Mouse (Mus musculus) lung, embryonic 16.5 days (tissue): ENCODE results near the gene Uncx. TPM values are rescaled to one million over a fixed set of nuclear protein-coding genes. Genes with fewer than 3 reads are reported as not detected.

Experiments
- ATAC-seq: fragments of 200-750 bp; cut with Nextera tagmentation; 2 replicates; pipeline ENCODE4 v1.8.0; 2017; ENCODE audit warnings: low read depth, mild to moderate bottlenecking, moderate library complexity
- H3K27ac ChIP-seq: fragments of 300-500 bp; sonication (generic); 2 replicates; pipeline ENCODE4 v1.5.1; 2014; ENCODE audit warnings: mild to moderate bottlenecking, control low read depth, low read length
- H3K27me3 ChIP-seq: fragments of 300-500 bp; sonication (generic); 2 replicates; pipeline ENCODE4 v1.6.1; 2014; ENCODE audit warnings: low read depth, low read length, mixed read lengths; ENCODE audit not compliant: control insufficient read depth, insufficient read depth
- H3K36me3 ChIP-seq: fragments of 300-500 bp; sonication (generic); 2 replicates; pipeline ENCODE4 v1.6.1; 2014; ENCODE audit warnings: low read length; ENCODE audit not compliant: control insufficient read depth, insufficient read depth
- H3K4me1 ChIP-seq: fragments of 300-500 bp; sonication (generic); replicated peaks from 2 replicates; pipeline ENCODE4 v1.6.1; 2014; ENCODE audit warnings: low read length, mixed read lengths; ENCODE audit not compliant: control insufficient read depth, insufficient read depth
- H3K4me2 ChIP-seq: fragments of 300-500 bp; sonication (generic); 2 replicates; pipeline ENCODE4 v1.6.1; 2014; ENCODE audit warnings: low read depth, low read length, control low read depth
- H3K4me3 ChIP-seq: fragments of 300-500 bp; sonication (generic); 2 replicates; pipeline ENCODE4 v1.5.1; 2014; ENCODE audit warnings: mild to moderate bottlenecking, low read length, control low read depth
- H3K9ac ChIP-seq: fragments of 300-500 bp; sonication (generic); 2 replicates; pipeline ENCODE4 v1.6.1; 2014; ENCODE audit warnings: low read length, control low read depth
- H3K9me3 ChIP-seq: fragments of 300-500 bp; sonication (generic); 2 replicates; pipeline ENCODE4 v1.6.1; 2016; ENCODE audit warnings: low read length; ENCODE audit not compliant: control insufficient read depth
- WGBS: fragments of 180-500 bp; shearing (Covaris S2); extraction: QIAGEN DNeasy Blood & Tissue Kit; methylation state at CpG from one replicate; pipeline ENCODE4 v1.1.7; 2014; 5-methylcytosine and 5-hydroxymethylcytosine counted together
- polyA plus RNA-seq: library from polyadenylated mRNA; unstranded; fragments of >200 nt; fragmentation: Nextera tagmentation; extraction: Ambion mirVana; gene quantifications from 2 replicates; pipeline ENCODE4 v1.2.1, GENCODE M21; 2015

The Uncx gene
- polyA plus RNA-seq, 1 experiment from 2014 or later: not detected

DNA sequence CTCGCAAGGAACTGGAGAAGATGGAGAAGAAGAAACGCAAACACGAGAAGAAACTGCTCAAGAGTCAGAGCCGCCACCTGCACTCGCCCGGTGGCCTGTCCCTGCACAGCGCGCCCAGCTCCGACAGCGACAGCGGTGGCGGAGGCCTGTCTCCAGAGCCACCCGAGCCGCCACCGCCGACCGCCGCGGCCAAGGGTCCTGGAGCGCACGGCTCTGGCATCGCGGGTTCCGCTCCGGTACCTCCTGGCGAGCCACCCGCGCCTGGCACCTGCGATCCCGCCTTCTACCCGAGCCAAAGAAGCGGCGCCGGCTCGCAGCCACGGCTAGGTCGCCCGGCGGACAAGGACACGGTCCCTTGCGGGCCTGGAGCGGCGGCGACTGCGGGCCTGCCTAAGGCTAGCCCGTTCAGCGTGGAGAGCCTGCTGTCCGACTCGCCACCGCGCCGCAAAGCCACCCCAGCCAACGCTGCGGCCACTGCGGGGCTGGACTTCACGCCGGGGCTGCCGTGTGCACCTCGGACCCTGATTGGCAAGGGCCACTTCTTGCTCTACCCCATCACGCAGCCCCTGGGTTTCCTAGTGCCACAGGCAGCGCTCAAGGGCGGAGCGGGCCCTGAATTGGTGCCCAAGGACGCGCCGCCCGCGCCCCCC, 3.6 kb downstream of the Uncx start:
- Histone ChIP-seq H3K4me1 (peaks cover 4% of the 10 kb centered on the region; the same call in 1 of the 2 replicates), H3K9ac (no peak overlapping the region), H3K36me3 (no peaks in the 10 kb centered on the region), H3K9me3 (no peaks in the 10 kb centered on the region), H3K27ac (no peak overlapping the region), H3K4me3 (no peak overlapping the region), H3K4me2 (no peak overlapping the region), H3K27me3 (peaks cover 95% of the 10 kb centered on the region)
- ATAC-seq: 0 out of 2 replicates have a peak, but pooled peaks have one; percentile 19
- WGBS: under 1% methylated on average over 43 of the region's 68 CpGs

DNA sequence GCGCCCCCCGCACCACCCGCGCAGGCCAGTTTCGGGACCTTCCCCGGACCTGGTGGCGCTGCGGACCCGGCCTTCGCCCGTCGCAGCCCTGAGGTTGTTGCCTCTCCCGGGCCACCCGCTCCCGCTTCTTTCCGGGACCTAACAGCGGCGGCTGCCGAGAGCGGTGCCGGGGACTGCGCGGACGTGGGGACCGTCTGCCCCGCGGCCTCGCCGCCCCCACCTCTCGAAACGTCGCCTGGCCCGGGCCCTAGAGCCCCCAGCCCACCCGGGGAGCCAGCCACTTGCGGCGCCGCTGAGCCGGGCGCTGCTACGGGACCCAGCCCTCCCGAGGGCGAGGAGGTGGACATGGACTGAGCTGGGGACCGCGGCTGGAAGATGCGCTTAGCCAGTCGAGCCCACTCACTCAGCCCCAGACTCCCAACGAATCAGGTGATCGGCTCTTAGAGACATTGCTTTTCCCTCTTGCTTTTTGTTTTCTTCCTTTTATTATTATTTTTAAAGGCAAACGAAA, 4.2 kb downstream of the Uncx start:
- Histone ChIP-seq H3K9ac (no peak overlapping the region), H3K27ac (no peak overlapping the region), H3K27me3 (peaks cover 95% of the 10 kb centered on the region), H3K4me3 (no peak overlapping the region; the same call in 1 of the 2 replicates), H3K9me3 (no peaks in the 10 kb centered on the region), H3K4me1 (peaks cover 4% of the 10 kb centered on the region; the same call in 1 of the 2 replicates), H3K4me2 (no peak overlapping the region), H3K36me3 (no peaks in the 10 kb centered on the region)
- WGBS: 1% methylated on average over 39 of the region's 49 CpGs
- ATAC-seq: no peak

DNA sequence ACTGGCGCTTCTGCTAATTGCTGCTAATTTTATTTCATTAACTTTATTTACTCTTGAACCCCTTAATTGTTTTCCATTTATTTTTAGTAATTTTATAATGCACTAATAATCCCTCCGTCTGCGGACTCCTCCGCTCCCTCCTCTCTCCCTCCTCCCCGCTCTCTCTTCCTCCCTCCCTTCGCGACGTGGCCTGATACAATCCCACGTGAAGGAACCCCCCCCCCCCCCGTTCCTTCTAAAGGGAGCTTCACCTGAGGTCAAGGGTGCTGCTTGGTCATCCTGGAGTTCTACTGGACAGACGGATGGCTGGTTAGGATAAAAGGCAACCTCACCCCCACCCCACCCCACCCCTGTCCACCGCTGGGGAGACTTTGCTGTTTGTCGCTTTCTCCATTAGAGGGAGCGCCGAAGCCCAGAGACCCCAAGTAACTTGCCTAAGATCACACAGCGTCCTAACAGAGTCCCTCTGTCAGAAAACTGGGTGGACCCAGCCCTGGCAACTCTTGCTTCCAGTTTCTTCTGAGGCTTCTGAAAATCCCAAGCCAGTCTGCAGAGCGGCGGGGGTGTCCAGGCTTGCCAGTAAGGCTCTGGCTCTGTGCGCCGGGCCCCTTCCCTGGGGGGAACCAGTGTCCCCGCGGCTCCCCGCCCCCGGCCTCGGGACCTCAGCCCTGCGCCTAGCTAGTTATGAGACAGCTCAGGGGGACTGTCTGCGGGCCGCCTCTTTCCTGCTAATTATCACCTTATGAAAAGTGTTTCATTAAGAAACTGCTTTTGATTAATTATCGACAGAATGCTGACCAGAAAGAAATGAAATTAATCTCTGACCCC, 10.4 kb downstream of the Uncx start:
- 3% methylated on average over 29 of the region's 29 CpGs for WGBS
- Histone ChIP-seq H3K4me3 (no peak overlapping the region), H3K9ac (no peak overlapping the region), H3K4me1 (peaks cover 7% of the 10 kb centered on the region), H3K27me3 (peaks cover 95% of the 10 kb centered on the region), H3K9me3 (no peaks in the 10 kb centered on the region), H3K27ac (no peak overlapping the region), H3K4me2 (no peak overlapping the region), H3K36me3 (no peaks in the 10 kb centered on the region)
- no peak for ATAC-seq

DNA sequence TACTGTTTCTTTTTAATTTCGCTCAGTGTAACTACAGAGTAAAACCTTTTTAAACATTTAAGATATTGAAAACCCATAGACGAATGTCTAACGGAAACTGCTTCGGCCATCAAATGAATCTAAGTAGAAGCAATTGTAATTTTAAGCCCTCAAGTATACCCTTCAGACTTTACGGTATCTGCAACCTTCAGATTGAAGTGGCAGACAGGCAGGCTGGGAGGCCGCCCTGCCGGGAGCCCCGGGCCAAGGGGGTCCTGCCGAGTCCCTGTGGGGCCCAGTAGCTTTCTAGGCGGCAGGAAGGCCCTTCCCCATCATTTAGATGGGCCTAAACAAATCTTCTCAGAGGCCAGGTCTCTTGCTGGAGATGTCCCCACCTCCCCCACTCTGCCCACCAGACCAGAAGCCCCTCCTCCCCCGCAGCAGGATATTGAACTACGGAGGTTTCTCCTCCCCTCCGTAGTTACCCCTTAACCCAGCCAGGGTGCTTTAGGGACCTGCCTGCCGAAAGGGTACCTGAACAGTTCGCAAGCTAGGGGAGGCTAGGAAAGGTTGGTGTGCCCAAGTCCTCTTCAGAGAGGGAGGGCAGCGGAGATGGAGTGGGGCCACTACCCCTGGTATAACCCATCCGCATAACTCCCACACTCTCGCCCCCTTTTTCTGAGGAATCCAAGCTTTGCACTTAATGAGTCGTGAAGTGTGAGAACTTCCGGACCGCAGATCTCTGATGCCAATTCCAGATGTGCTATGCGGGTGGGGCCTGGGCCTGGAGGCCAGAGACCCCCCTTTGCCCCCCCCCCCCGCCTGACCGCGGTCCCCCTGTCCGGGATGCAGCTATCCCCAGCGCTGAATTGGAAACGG, 11.4 kb downstream of the Uncx start:
- Histone ChIP-seq H3K4me2 (no peak overlapping the region), H3K4me3 (no peak overlapping the region)
- ATAC-seq: no peak

DNA sequence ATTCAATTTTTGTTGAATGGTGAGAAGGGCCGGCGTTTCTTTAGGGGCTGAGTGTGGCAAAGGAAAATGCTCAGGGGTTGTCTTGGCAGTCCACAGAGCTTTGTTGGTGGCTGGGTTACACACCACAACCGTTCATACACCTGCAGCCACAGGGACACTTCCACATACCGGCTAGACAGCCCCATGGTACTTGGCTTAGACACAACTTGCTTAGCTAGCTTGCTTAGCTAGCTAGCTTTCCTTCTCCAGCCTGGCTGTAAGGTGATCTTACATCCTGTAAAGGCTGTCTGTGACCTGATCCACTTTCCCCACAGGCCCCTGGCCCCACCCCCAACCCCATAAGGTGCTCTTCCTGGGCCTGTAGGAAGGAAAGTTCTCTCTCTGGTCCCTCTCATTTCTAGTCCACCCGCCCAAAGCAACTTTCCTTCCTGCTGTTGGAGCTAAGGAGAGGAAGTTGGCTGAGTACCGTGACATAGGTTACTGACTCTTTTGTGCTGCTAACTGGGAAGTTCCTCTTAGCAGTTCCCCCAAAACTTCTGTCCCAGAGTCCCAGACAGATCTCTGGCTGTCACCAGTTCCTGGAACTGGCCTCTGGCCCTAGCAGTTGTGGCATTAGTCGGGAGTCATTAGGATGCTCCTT, 12.3 kb downstream of the Uncx start:
- H3K4me1 ChIP-seq: peaks cover 14% of the 10 kb centered on the region
- H3K27ac ChIP-seq: no peak overlapping the region
- no peak overlapping the region for H3K4me2 ChIP-seq

More for the DNA sequence above, 11.4 kb downstream of the Uncx start:
- Histone ChIP-seq H3K36me3 (no peaks in the 10 kb centered on the region), H3K9ac (no peak overlapping the region), H3K4me1 (peaks cover 14% of the 10 kb centered on the region), H3K27ac (no peak overlapping the region), H3K27me3 (peaks cover 95% of the 10 kb centered on the region), H3K9me3 (no peaks in the 10 kb centered on the region)
- 3% methylated on average over 28 of the region's 28 CpGs for WGBS

DNA sequence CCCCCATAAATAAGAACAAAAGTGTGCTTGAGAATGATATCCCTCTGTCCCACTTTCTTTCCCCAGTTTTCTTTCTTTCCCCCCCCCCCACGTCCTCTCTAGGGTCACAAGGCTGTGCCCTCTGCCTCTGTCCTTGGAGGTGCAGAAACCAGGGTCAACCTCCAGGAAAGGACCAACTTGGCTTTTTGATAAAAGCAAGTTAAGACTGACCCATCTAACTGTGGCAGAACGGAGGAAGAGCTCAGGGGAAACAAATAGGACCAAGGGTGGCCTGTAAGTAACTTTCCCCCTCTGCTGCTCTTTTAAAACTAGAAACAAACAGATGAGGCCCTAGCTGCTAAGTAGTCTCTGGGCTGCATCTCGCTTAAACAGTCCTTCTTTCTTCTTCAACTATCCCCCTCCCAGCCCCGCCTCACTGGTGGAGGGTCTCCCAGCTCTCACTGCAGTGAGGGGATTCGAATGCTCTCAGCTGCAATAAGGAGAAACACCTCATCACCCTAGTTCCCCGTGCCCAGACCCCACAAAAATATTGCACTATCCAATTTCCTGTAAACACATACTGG, 12.9 kb downstream of the Uncx start:
- no peak overlapping the region for H3K27ac ChIP-seq
- H3K9me3 ChIP-seq: no peaks in the 10 kb centered on the region
- H3K4me3 ChIP-seq: no peak overlapping the region
- no peaks in the 10 kb centered on the region for H3K36me3 ChIP-seq
- peaks cover 95% of the 10 kb centered on the region for H3K27me3 ChIP-seq
- H3K4me1 ChIP-seq: peaks cover 14% of the 10 kb centered on the region
- H3K4me2 ChIP-seq: no peak overlapping the region
- 11% methylated on average over 6 of the region's 6 CpGs for WGBS
- H3K9ac ChIP-seq: no peak overlapping the region
- no peak for ATAC-seq

More for the DNA sequence above, 12.3 kb downstream of the Uncx start:
- H3K36me3 ChIP-seq: no peaks in the 10 kb centered on the region
- peaks cover 95% of the 10 kb centered on the region for H3K27me3 ChIP-seq
- no peak for ATAC-seq
- no peaks in the 10 kb centered on the region for H3K9me3 ChIP-seq
- 8% methylated on average over 7 of the region's 7 CpGs for WGBS
- H3K9ac ChIP-seq: no peak overlapping the region
- H3K4me3 ChIP-seq: no peak overlapping the region

DNA sequence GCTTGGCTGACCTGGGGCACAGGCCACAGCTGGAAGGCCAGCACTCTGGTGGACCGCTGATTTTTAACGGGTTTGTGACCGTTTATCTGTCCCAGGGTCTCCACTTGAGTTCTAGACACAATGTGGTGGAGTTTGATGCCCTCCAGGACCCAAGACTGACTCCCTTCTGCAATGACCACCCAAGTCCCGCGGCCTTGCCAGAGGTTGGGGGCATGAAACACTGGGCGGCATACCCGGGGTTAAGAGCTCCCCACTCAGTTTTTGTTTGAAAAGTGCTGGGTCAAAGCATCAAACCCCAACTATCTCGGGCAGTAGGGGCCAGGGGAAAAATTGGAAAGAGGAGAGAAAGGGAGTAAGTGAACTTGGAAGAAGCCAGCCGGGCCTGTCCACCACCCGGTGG, 13.8 kb downstream of the Uncx start:
- 6% methylated on average over 10 of the region's 10 CpGs for WGBS
- no peak for ATAC-seq
- H3K27ac ChIP-seq: no peak overlapping the region
- H3K9me3 ChIP-seq: no peaks in the 10 kb centered on the region
- H3K36me3 ChIP-seq: no peaks in the 10 kb centered on the region
- H3K4me1 ChIP-seq: peaks cover 14% of the 10 kb centered on the region
- peaks cover 88% of the 10 kb centered on the region for H3K27me3 ChIP-seq
- H3K9ac ChIP-seq: no peak overlapping the region
- H3K4me2 ChIP-seq: no peak overlapping the region
- no peak overlapping the region for H3K4me3 ChIP-seq

DNA sequence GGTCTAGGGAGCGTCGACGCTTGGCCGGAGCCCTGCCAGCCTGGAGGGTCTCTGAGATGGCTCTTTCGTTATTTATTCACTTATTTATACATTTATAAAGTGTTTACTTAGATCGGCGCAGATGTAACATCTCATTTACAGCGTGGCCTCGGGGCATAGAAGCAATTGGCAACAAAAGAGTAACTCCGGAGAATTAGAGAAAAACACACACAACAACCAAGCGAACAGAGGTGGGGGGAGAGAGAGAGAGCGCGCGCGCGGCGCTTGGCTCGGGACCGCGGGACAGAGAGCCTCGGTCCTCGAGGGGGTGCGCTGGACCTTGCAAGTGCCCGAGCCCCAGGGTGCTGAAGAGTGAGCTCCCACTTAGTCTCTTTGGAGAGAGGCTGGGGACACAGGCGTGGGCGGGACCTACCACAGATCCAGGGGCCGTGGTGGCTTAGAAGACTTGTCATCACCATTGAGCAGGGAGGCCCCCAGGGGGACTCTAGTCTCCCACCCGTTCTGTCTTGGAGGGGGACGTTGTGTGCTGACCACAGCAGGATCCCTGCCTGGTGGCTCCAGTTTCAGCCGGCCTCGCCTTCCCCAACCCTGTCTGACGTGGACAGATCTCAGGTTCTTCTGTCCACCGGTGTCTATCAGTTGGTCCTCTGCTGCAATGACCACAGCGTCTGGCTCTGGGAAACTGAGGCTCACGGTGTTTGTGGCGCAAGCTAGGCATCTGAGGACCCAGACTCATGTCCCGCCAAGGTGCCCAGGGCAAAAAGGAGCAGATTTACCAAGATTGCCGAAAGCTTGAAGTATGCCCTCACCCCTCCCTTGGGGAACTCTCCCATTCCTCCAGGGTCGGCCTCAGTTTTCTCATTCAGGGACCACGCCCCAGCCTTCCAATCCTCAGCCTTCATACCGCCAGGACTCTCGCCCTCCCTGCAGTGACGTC, 14.5 kb downstream of the Uncx start:
- Histone ChIP-seq H3K27ac (no peak overlapping the region), H3K27me3 (peaks cover 85% of the 10 kb centered on the region), H3K9ac (no peak overlapping the region), H3K4me2 (peak overlapping the region; percentile 33), H3K4me3 (no peak overlapping the region), H3K4me1 (peaks cover 14% of the 10 kb centered on the region), H3K9me3 (no peaks in the 10 kb centered on the region), H3K36me3 (no peaks in the 10 kb centered on the region)
- peak; percentile 60 for ATAC-seq
- 1% methylated on average over 43 of the region's 43 CpGs for WGBS
